ENCODE assay signal across 12 mouse cellular contexts in genomic region chr1:106039326-106039725, GRCm38 (mm10). TPM values are rescaled to one million over a fixed set of nuclear protein-coding genes. Genes with fewer than 3 reads are reported as not detected.
DNase-seq lines count a peak whose midpoint lies in the region; ATAC-seq lines count a peak whose summit lies in the region.
"Had no signal": no experiment of that assay in that cellular context is flagged by ENCODE, and none has a peak within 500 bp of the region (broad histone marks: within the 10 kb centered on the region; RNA-seq: fewer than 3 reads in every experiment).

No protein-coding gene starts in this region.

- peak overlapping the region; percentile 29 for H3K4me2 ChIP-seq in heart, embryonic 11.5 days
- no peak overlapping the region for H3K4me2 ChIP-seq in midbrain, embryonic 14.5 days (ENCODE audit: low read length)
- peak overlapping the region; percentile 31 for H3K4me2 ChIP-seq in heart, embryonic 15.5 days
- no peak overlapping the region for H3K4me2 ChIP-seq in kidney, embryonic 14.5 days (replicated peaks; ENCODE audit: low read depth, low read length)

- ATAC-seq in heart, embryonic 11.5 days (replicated peaks; ENCODE audit: insufficient number of reproducible peaks, low FRiP score, low TSS enrichment) = no peak; the same call in 1 of the 2 replicates
- ATAC-seq in midbrain, embryonic 14.5 days (ENCODE audit: low FRiP score, low TSS enrichment) = no peak
- ATAC-seq in heart, embryonic 15.5 days (replicated peaks; ENCODE audit: insufficient number of reproducible peaks, insufficient read depth, low FRiP score, low read depth) = peak; percentile 52; the same call in 1 of the 2 replicates
- no peak for ATAC-seq in kidney, embryonic 14.5 days (ENCODE audit: low FRiP score, low TSS enrichment)

- H3K27me3 ChIP-seq in heart, embryonic 11.5 days (ENCODE audit: control insufficient read depth, insufficient read depth, low read length) = no peaks in the 10 kb centered on the region
- H3K27me3 ChIP-seq in midbrain, embryonic 14.5 days (ENCODE audit: control insufficient read depth, insufficient read depth, low read length) = no peaks in the 10 kb centered on the region
- no peaks in the 10 kb centered on the region for H3K27me3 ChIP-seq in midbrain, embryonic 10.5 days (ENCODE audit: low read depth, poor library complexity, severe bottlenecking)
- H3K27me3 ChIP-seq in heart, embryonic 15.5 days = no peaks in the 10 kb centered on the region
- no peaks in the 10 kb centered on the region for H3K27me3 ChIP-seq in kidney, embryonic 14.5 days (ENCODE audit: control insufficient read depth, insufficient read depth, low read length)
- H3K27me3 ChIP-seq: CH12.LX had no signal

- peaks cover 14% of the 10 kb centered on the region for H3K4me1 ChIP-seq in heart, embryonic 11.5 days (ENCODE audit: control insufficient read depth, insufficient read depth, low read length)
- H3K4me1 ChIP-seq in midbrain, embryonic 14.5 days (ENCODE audit: control insufficient read depth, insufficient read depth, low read length) = no peaks in the 10 kb centered on the region
- H3K4me1 ChIP-seq in midbrain, embryonic 10.5 days = peaks cover 15% of the 10 kb centered on the region
- H3K4me1 ChIP-seq in heart, embryonic 15.5 days (replicated peaks) = peaks cover 31% of the 10 kb centered on the region
- 0 out of 2 replicates have a peak, but pooled peaks cover under 1% of the 10 kb centered on the region for H3K4me1 ChIP-seq in kidney, embryonic 14.5 days (ENCODE audit: control insufficient read depth, insufficient read depth, low read length)
- H3K4me1 ChIP-seq: forebrain, embryonic 10.5 days had no signal

- no peak overlapping the region for H3K9ac ChIP-seq in heart, embryonic 11.5 days (ENCODE audit: low read depth, low read length)
- no peak overlapping the region for H3K9ac ChIP-seq in midbrain, embryonic 14.5 days (replicated peaks; ENCODE audit: low read length)
- no peak overlapping the region for H3K9ac ChIP-seq in heart, embryonic 15.5 days
- H3K9ac ChIP-seq in kidney, embryonic 14.5 days (ENCODE audit: low read depth, low read length) = no peak overlapping the region

- H3K4me3 ChIP-seq in heart, embryonic 11.5 days (ENCODE audit: low read depth, low read length) = no peak overlapping the region
- H3K4me3 ChIP-seq in midbrain, embryonic 14.5 days (replicated peaks; ENCODE audit: low read depth, low read length) = no peak overlapping the region
- H3K4me3 ChIP-seq in midbrain, embryonic 10.5 days = no peak overlapping the region
- no peak overlapping the region for H3K4me3 ChIP-seq in heart, embryonic 15.5 days
- H3K4me3 ChIP-seq in kidney, embryonic 14.5 days (ENCODE audit: low read length) = no peak overlapping the region
- H3K4me3 ChIP-seq: forebrain, embryonic 10.5 days had no signal

- intact Hi-C loops in heart, postnatal 36 days (cut with DNase I) = loop anchor here (5.0 kb wide), 1 partner anchor 377 kb away; the partner anchor contains the start of genes Pign and Relch

- peak overlapping the region; percentile 58; the same call in 1 of the 2 replicates for H3K27ac ChIP-seq in heart, embryonic 11.5 days (ENCODE audit: low read depth, low read length)
- H3K27ac ChIP-seq in midbrain, embryonic 14.5 days (replicated peaks; ENCODE audit: low read depth, low read length) = 0 out of 2 replicates have a peak overlapping the region, but pooled peaks have one; percentile 5
- no peak overlapping the region for H3K27ac ChIP-seq in midbrain, embryonic 10.5 days (replicated peaks)
- peak overlapping the region; percentile 73 for H3K27ac ChIP-seq in heart, embryonic 15.5 days
- H3K27ac ChIP-seq in kidney, embryonic 14.5 days (ENCODE audit: low read depth, low read length) = no peak overlapping the region
- H3K27ac ChIP-seq: forebrain, embryonic 10.5 days had no signal

- no peak for DNase-seq in heart, postnatal 36 days
- DNase-seq in midbrain, embryonic 14.5 days = peak; percentile 28
- no peak for DNase-seq in midbrain, embryonic 10.5 days (ENCODE audit: low spot score)
- peak; percentile 5 for DNase-seq in neural tube, embryonic 10.5 days (ENCODE audit: extremely low spot score, low spot score)
- no peak for DNase-seq in adipocyte (ENCODE audit: low spot score)
- DNase-seq: lung, adult 18-20 months; thymus, postnatal 14 days had no signal

- H3K9me3 ChIP-seq in heart, embryonic 11.5 days (replicated peaks; ENCODE audit: control insufficient read depth, low read length) = no peaks in the 10 kb centered on the region
- no peaks in the 10 kb centered on the region for H3K9me3 ChIP-seq in midbrain, embryonic 14.5 days (ENCODE audit: control insufficient read depth, low read length)
- no peaks in the 10 kb centered on the region for H3K9me3 ChIP-seq in midbrain, embryonic 10.5 days (replicated peaks)
- no peaks in the 10 kb centered on the region for H3K9me3 ChIP-seq in heart, embryonic 15.5 days (replicated peaks)
- no peaks in the 10 kb centered on the region for H3K9me3 ChIP-seq in kidney, embryonic 14.5 days (ENCODE audit: control insufficient read depth, low read length)
- H3K9me3 ChIP-seq: forebrain, embryonic 10.5 days had no signal

- WGBS in heart, embryonic 11.5 days (ENCODE audit: insufficient replicate concordance) = 45% methylated on average over 6 of the region's 6 CpGs
- WGBS in midbrain, embryonic 14.5 days = 65% methylated on average over 6 of the region's 6 CpGs
- 93% methylated on average over 6 of the region's 6 CpGs for WGBS in midbrain, embryonic 10.5 days
- 28% methylated on average over 6 of the region's 6 CpGs for WGBS in heart, embryonic 15.5 days
- WGBS in kidney, embryonic 14.5 days = 73% methylated on average over 6 of the region's 6 CpGs

- H3K36me3 ChIP-seq in heart, embryonic 11.5 days (ENCODE audit: control insufficient read depth, insufficient read depth, low read length) = no peaks in the 10 kb centered on the region
- H3K36me3 ChIP-seq in midbrain, embryonic 14.5 days (ENCODE audit: control insufficient read depth, insufficient read depth, low read length) = no peaks in the 10 kb centered on the region
- H3K36me3 ChIP-seq in midbrain, embryonic 10.5 days = no peaks in the 10 kb centered on the region
- H3K36me3 ChIP-seq in heart, embryonic 15.5 days = no peaks in the 10 kb centered on the region
- peaks cover 3% of the 10 kb centered on the region; the same call in 1 of the 2 replicates for H3K36me3 ChIP-seq in kidney, embryonic 14.5 days (ENCODE audit: control insufficient read depth, insufficient read depth, low read length)
- H3K36me3 ChIP-seq: forebrain, embryonic 10.5 days had no signal

RNA-seq across cellular contexts. Expression of gene Zcchc2, which starts 49.1 kb away (rescaled TPM):
- 2.4 and 2.7 TPM in 2 replicates for polyA plus RNA-seq in heart, embryonic 11.5 days (2014; fragmentation: Nextera tagmentation; extraction: Ambion mirVana)
- 10 to 100 TPM in 1 of 2 experiments, 1 to 10 TPM in 1; 9.8 to 10.4 TPM for total RNA-seq in heart, postnatal 36 days (2021)
- 2.6 and 2.8 TPM in 2 replicates for polyA plus RNA-seq in midbrain, embryonic 14.5 days (2014; fragmentation: Nextera tagmentation; extraction: Ambion mirVana)
- 1.7 and 1.9 TPM in 2 replicates for polyA plus RNA-seq in midbrain, embryonic 10.5 days (2016; fragmentation: Nextera tagmentation; extraction: Ambion mirVana)
- polyA plus RNA-seq in heart, embryonic 15.5 days (2015; fragmentation: Nextera tagmentation; extraction: Ambion mirVana) = 1.7 and 2.3 TPM in 2 replicates
- 3.3 and 5.0 TPM in 2 replicates for polyA plus RNA-seq in kidney, embryonic 14.5 days (2014; fragmentation: Nextera tagmentation; extraction: Ambion mirVana)

Comparison
In these comparisons a context has a peak if more than half of its experiments do, and no peak if none do; other contexts are left out.
1. H3K27ac ChIP-seq: peak in heart, embryonic 11.5 days (single experiment), midbrain, embryonic 14.5 days (single experiment) and heart, embryonic 15.5 days (single experiment); none in midbrain, embryonic 10.5 days (single experiment) and kidney, embryonic 14.5 days (single experiment).
2. DNase-seq: peak in midbrain, embryonic 14.5 days (single experiment) and neural tube, embryonic 10.5 days (single experiment); none in heart, postnatal 36 days (0 of 2), midbrain, embryonic 10.5 days (single experiment) and adipocyte (single experiment).
3. H3K4me2 ChIP-seq: peak in heart, embryonic 11.5 days (single experiment) and heart, embryonic 15.5 days (single experiment); none in midbrain, embryonic 14.5 days (single experiment) and kidney, embryonic 14.5 days (single experiment).